Mouse (Mus musculus): ENCODE results near the gene Trcg1. TPM values are rescaled to one million over a fixed set of nuclear protein-coding genes. Genes with fewer than 3 reads are reported as not detected.

The Trcg1 gene
- polyA plus RNA-seq, 2 experiments, result not detected

DNA sequence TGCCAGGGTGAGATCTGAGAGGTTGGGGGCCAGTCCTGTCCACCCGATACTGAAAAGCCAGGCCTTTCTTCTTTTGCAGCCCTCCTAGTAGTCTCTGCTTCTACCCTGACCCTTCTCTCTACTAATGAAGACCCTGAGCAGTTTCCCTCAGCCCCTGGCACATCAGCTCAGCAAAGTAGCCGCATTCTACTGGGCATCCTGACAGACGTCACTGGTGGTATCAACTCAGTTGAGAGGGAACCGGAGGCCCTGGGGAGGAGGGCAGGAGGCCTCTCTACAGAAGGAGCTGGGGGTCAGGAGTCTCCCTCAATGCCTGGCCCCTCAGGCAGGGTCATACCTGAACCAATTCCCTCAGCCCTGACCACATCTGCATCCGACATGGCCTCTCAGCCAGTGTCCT is 4.8 kb downstream of the Trcg1 start:
- DNase-seq (ENCODE audit: low spot score) (no peak), ATAC-seq (ENCODE audit: low FRiP score, low read depth) (no peak)
- no peaks in the 10 kb centered on the region for H3K4me1 ChIP-seq (ENCODE audit: control insufficient read depth, insufficient read depth, low read length)
- no peak overlapping the region for H3K4me3 ChIP-seq (replicated peaks; ENCODE audit: low read length)
- H3K4me2 ChIP-seq (replicated peaks; ENCODE audit: low read depth, low read length, severe bottlenecking), result no peak overlapping the region
- H3K27me3 ChIP-seq (ENCODE audit: control insufficient read depth, insufficient read depth, low read length), result no peaks in the 10 kb centered on the region
- TF ChIP-seq POLR2A (IDR thresholded peaks at IDR 0.05; ENCODE audit: borderline replicate concordance, extremely low read depth, insufficient read depth, insufficient read length), result no peak
- no peaks in the 10 kb centered on the region for H3K9me3 ChIP-seq (ENCODE audit: control insufficient read depth, low read length)
- no peaks in the 10 kb centered on the region for H3K36me3 ChIP-seq (ENCODE audit: control insufficient read depth, insufficient read depth, low read length)
- no peak overlapping the region for H3K9ac ChIP-seq (ENCODE audit: low read depth, low read length, severe bottlenecking)
- no peak overlapping the region for H3K27ac ChIP-seq (replicated peaks; ENCODE audit: low read depth, low read length)
- WGBS, result 73% methylated on average over 5 of the region's 5 CpGs

DNA sequence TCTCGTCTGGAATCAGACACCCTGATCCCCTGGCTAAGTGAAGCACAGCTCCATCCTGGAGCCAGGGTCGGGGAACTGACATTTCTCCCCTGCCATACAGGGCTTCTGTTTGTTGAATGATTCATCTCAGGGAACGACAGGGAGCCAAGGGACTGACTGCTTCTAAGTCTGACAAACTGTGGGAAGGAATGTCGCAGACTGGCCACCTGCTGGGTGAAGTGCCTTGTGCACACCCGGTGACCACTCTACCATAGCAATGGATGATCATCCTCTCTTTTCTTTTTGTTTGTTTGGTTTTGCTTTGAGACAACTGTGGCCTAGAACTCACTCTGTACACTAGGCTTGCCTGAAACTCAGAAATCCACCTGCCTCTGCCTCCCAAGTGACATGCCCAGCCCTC is 6.6 kb downstream of the Trcg1 start:
- Histone ChIP-seq H3K36me3 (ENCODE audit: control insufficient read depth, insufficient read depth, low read length) (no peaks in the 10 kb centered on the region), H3K27ac (replicated peaks; ENCODE audit: low read depth, low read length) (no peak overlapping the region), H3K4me2 (replicated peaks; ENCODE audit: low read depth, low read length, severe bottlenecking) (no peak overlapping the region), H3K9me3 (ENCODE audit: control insufficient read depth, low read length) (no peaks in the 10 kb centered on the region), H3K9ac (ENCODE audit: low read depth, low read length, severe bottlenecking) (no peak overlapping the region), H3K4me3 (replicated peaks; ENCODE audit: low read length) (no peak overlapping the region), H3K4me1 (ENCODE audit: control insufficient read depth, insufficient read depth, low read length) (no peaks in the 10 kb centered on the region), H3K27me3 (ENCODE audit: control insufficient read depth, insufficient read depth, low read length) (no peaks in the 10 kb centered on the region)
- TF ChIP-seq POLR2A (IDR thresholded peaks at IDR 0.05; ENCODE audit: borderline replicate concordance, extremely low read depth, insufficient read depth, insufficient read length), result no peak
- ATAC-seq (ENCODE audit: low FRiP score, low read depth), result no peak
- DNase-seq (ENCODE audit: low spot score), result no peak
- WGBS, result 46% methylated on average over 5 of the region's 5 CpGs

GRCm38 (mm10) chr9:57244106-57244685 is 7.8 kb downstream of the Trcg1 start:
- Histone ChIP-seq H3K27me3 (ENCODE audit: control insufficient read depth, insufficient read depth, low read length) (no peaks in the 10 kb centered on the region), H3K4me2 (replicated peaks; ENCODE audit: low read depth, low read length, severe bottlenecking) (no peak overlapping the region), H3K4me1 (ENCODE audit: control insufficient read depth, insufficient read depth, low read length) (no peaks in the 10 kb centered on the region), H3K4me3 (replicated peaks; ENCODE audit: low read length) (no peak overlapping the region), H3K9me3 (ENCODE audit: control insufficient read depth, low read length) (no peaks in the 10 kb centered on the region), H3K27ac (replicated peaks; ENCODE audit: low read depth, low read length) (no peak overlapping the region), H3K9ac (ENCODE audit: low read depth, low read length, severe bottlenecking) (no peak overlapping the region), H3K36me3 (ENCODE audit: control insufficient read depth, insufficient read depth, low read length) (no peaks in the 10 kb centered on the region)
- DNase-seq (ENCODE audit: low spot score) (no peak), ATAC-seq (ENCODE audit: low FRiP score, low read depth) (no peak)
- 16% methylated on average over 7 of the region's 7 CpGs for WGBS
- no peak for TF ChIP-seq POLR2A (IDR thresholded peaks at IDR 0.05; ENCODE audit: borderline replicate concordance, extremely low read depth, insufficient read depth, insufficient read length)

DNA sequence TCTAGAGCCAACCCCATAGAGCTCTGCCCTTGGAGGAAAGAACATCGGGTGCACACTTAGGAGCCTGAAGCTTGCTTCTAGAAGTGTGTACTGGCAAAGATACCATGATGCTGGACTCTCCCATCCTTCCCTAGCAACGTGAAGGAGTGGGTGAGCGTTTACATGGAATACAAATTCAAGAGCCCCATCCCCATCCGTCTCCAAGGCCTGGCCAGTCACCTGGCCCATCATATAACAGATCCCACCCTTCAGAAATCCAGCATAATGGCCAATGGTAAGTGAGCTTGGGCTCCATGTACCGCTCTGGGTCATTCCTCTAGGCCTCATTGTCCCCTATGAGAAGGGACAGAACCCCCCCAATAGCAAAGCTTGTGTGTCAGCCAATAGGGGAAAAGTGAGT is 10.1 kb downstream of the Trcg1 start:
- H3K4me2 ChIP-seq (replicated peaks; ENCODE audit: low read depth, low read length, severe bottlenecking), result no peak overlapping the region
- TF ChIP-seq POLR2A (IDR thresholded peaks at IDR 0.05; ENCODE audit: borderline replicate concordance, extremely low read depth, insufficient read depth, insufficient read length), result no peak
- H3K4me1 ChIP-seq (ENCODE audit: control insufficient read depth, insufficient read depth, low read length), result no peaks in the 10 kb centered on the region
- ATAC-seq (ENCODE audit: low FRiP score, low read depth), result no peak
- H3K27me3 ChIP-seq (ENCODE audit: control insufficient read depth, insufficient read depth, low read length), result no peaks in the 10 kb centered on the region
- no peaks in the 10 kb centered on the region for H3K9me3 ChIP-seq (ENCODE audit: control insufficient read depth, low read length)
- H3K36me3 ChIP-seq (ENCODE audit: control insufficient read depth, insufficient read depth, low read length), result no peaks in the 10 kb centered on the region
- no peak overlapping the region for H3K27ac ChIP-seq (replicated peaks; ENCODE audit: low read depth, low read length)
- H3K4me3 ChIP-seq (replicated peaks; ENCODE audit: low read length), result no peak overlapping the region
- WGBS, result 90% methylated on average over 5 of the region's 5 CpGs
- no peak overlapping the region for H3K9ac ChIP-seq (ENCODE audit: low read depth, low read length, severe bottlenecking)
- no peak for DNase-seq (ENCODE audit: low spot score)

GRCm38 (mm10) chr9:57247201-57247671 is 10.9 kb downstream of the Trcg1 start:
- Histone ChIP-seq H3K4me1 (ENCODE audit: control insufficient read depth, insufficient read depth, low read length) (no peaks in the 10 kb centered on the region), H3K4me3 (replicated peaks; ENCODE audit: low read length) (no peak overlapping the region), H3K36me3 (ENCODE audit: control insufficient read depth, insufficient read depth, low read length) (peaks cover 8% of the 10 kb centered on the region), H3K4me2 (replicated peaks; ENCODE audit: low read depth, low read length, severe bottlenecking) (no peak overlapping the region), H3K9ac (ENCODE audit: low read depth, low read length, severe bottlenecking) (no peak overlapping the region), H3K27me3 (ENCODE audit: control insufficient read depth, insufficient read depth, low read length) (no peaks in the 10 kb centered on the region), H3K9me3 (ENCODE audit: control insufficient read depth, low read length) (no peaks in the 10 kb centered on the region), H3K27ac (replicated peaks; ENCODE audit: low read depth, low read length) (no peak overlapping the region)
- DNase-seq (ENCODE audit: low spot score) (no peak), ATAC-seq (ENCODE audit: low FRiP score, low read depth) (no peak)
- no peak for TF ChIP-seq POLR2A (IDR thresholded peaks at IDR 0.05; ENCODE audit: borderline replicate concordance, extremely low read depth, insufficient read depth, insufficient read length)
- WGBS, result 65% methylated on average over 8 of the region's 8 CpGs

Measured in limb, embryonic 14.5 days (tissue).